Mouse (Mus musculus) liver, postnatal 0 days (tissue): Measurements from ENCODE around the gene Cnih4. TPM values are rescaled to one million over a fixed set of nuclear protein-coding genes. Genes with fewer than 3 reads are reported as not detected.

Source experiments
- ATAC-seq: fragments of 200-750 bp; cut with Nextera tagmentation; 2 replicates; pipeline ENCODE4 v1.8.0; 2017; ENCODE audit warnings: mild to moderate bottlenecking, moderate library complexity
- DNase-seq: peaks from one replicate; pipeline ENCODE4 v3.0.0-alpha.2; 2016
- H3K27ac ChIP-seq: fragments of 300-500 bp; sonication (generic); 2 replicates; pipeline ENCODE4 v1.5.1; 2014; ENCODE audit warnings: antibody characterized with exemption, moderate library complexity, mild to moderate bottlenecking, low read depth
- H3K27me3 ChIP-seq: fragments of 300-500 bp; sonication (generic); 2 replicates; pipeline ENCODE4 v1.6.1; 2014; ENCODE audit warnings: low read length, control low read depth, mixed read lengths; ENCODE audit not compliant: insufficient read depth
- H3K36me3 ChIP-seq: fragments of 300-500 bp; sonication (generic); replicated peaks from 2 replicates; pipeline ENCODE4 v1.6.1; 2014; ENCODE audit warnings: mild to moderate bottlenecking, control low read depth, low read length, moderate library complexity, mixed read lengths; ENCODE audit not compliant: insufficient read depth
- H3K4me1 ChIP-seq: fragments of 300-500 bp; sonication (generic); 2 replicates; pipeline ENCODE4 v1.6.1; 2014; ENCODE audit warnings: antibody characterized with exemption, mild to moderate bottlenecking, control low read depth; ENCODE audit not compliant: insufficient read depth
- H3K4me2 ChIP-seq: fragments of 300-500 bp; sonication (generic); 2 replicates; pipeline ENCODE4 v1.6.1; 2014; ENCODE audit warnings: low read depth, mild to moderate bottlenecking, low read length, moderate library complexity, mixed read lengths
- H3K4me3 ChIP-seq: fragments of 300-500 bp; sonication (generic); 2 replicates; pipeline ENCODE4 v1.5.1; 2014; ENCODE audit warnings: low read depth, low read length
- H3K9ac ChIP-seq: fragments of 300-500 bp; sonication (generic); replicated peaks from 2 replicates; pipeline ENCODE4 v1.6.1; 2014; ENCODE audit warnings: mild to moderate bottlenecking, moderate library complexity
- H3K9me3 ChIP-seq: fragments of 300-500 bp; sonication (generic); 2 replicates; pipeline ENCODE4 v1.6.1; 2016; ENCODE audit warnings: mild to moderate bottlenecking, control low read depth, low read length, mixed read lengths
- CTCF ChIP-seq: sonication (generic); IDR thresholded peaks from 2 replicates; pipeline ENCODE4 v1.5.1; 2016; ENCODE audit warnings: antibody characterized with exemption, low read depth
- EP300 ChIP-seq: IDR thresholded peaks from 2 replicates; pipeline ENCODE4 v1.6.1; 2016; ENCODE audit warnings: antibody characterized with exemption, low read depth, mild to moderate bottlenecking
- WGBS: fragments of 180-500 bp; shearing (Covaris S2); extraction: QIAGEN DNeasy Blood & Tissue Kit; methylation state at CpG from one replicate; pipeline ENCODE4 v1.1.7; 2014; ENCODE audit not compliant: insufficient replicate concordance; 5-methylcytosine and 5-hydroxymethylcytosine counted together
- polyA plus RNA-seq: library from polyadenylated mRNA; unstranded; fragments of >200 nt; fragmentation: Nextera tagmentation; extraction: Ambion mirVana; gene quantifications from 2 replicates; pipeline ENCODE4 v1.2.1, GENCODE M21; 2015

Gene Cnih4
- polyA plus RNA-seq, 1 experiment from 2014 or later: 40.0 TPM

DNA sequence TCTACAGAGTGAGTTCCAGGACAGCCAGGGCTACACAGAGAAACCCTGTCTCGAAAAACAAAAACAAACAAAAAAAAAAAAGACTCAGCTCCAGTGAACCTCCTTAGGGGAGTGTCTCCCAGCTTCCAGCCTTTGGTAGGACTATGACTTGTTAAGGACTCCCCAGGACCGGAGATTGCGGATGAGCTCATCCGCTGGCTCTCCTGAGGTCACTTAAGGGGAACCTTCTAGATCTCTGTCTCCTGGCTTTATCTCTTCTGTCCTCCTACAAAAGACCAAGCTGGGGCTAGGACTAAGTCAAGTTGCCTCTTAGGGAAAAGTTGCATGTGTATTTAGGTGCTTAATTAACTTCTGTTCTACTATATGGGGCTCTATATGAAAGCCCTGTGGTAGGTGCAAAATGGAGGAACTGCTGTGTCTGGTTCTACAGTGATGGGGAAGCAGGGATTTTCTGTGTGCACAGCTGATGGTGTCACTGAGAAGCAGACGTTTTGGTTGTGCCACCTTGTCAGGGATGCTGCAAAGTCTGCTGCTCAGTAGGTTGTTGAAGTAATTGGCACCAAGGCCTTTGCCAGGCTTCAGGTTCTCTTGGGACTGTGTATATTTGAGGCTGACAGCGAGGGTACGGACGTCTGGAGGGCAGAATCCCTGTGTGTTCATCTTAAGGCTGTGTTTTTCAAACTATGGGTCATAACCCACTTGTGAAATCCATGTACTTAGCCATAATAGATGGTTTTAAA lies 70.0 kb downstream of the Cnih4 start:
- 82% methylated on average over 8 of the region's 8 CpGs for WGBS
- peaks cover 4% of the 10 kb centered on the region; the same call in 1 of the 2 replicates for H3K36me3 ChIP-seq
- no peak overlapping the region for H3K4me3 ChIP-seq
- no peak overlapping the region for H3K4me2 ChIP-seq
- H3K27ac ChIP-seq: 0 out of 2 replicates have a peak overlapping the region, but pooled peaks have one; percentile 100
- no peaks in the 10 kb centered on the region for H3K9me3 ChIP-seq
- H3K9ac ChIP-seq: no peak overlapping the region
- TF ChIP-seq EP300 (no peak), CTCF (no peak)
- ATAC-seq (no peak), DNase-seq (peak; percentile 10)
- no peaks in the 10 kb centered on the region for H3K27me3 ChIP-seq
- H3K4me1 ChIP-seq: peaks cover 27% of the 10 kb centered on the region

DNA sequence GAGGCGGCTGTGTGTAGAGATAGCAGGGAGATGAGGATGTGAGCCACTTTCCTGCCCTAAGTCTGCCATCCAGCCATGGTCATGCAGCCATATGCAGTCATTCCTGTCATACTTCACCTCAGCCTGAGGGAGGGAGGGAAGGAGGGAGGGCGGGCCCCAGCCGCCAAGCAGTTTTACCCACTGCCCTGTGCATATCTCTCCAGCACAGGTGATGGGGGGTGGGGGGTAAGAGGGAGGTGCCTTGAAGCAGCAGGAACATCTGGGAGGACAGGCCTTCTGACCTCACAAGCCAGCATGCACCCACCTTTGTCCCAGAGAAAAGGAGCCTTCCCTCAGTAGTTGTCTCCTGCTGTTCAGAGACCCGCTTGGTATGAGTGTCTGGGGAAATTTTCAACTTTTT lies 71.8 kb downstream of the Cnih4 start:
- Histone ChIP-seq H3K27ac (peak overlapping the region; percentile 90), H3K9me3 (no peaks in the 10 kb centered on the region), H3K4me2 (peak overlapping the region; percentile 62), H3K36me3 (0 out of 2 replicates have a peak, but pooled peaks cover 3% of the 10 kb centered on the region), H3K27me3 (no peaks in the 10 kb centered on the region), H3K4me3 (peak overlapping the region; percentile 23; the same call in 1 of the 2 replicates), H3K4me1 (peaks cover 27% of the 10 kb centered on the region), H3K9ac (peak overlapping the region; percentile 66)
- DNase-seq: peak; percentile 85
- TF ChIP-seq EP300 (peak; percentile 95), CTCF (no peak)
- WGBS: 45% methylated on average over 4 of the region's 4 CpGs
- ATAC-seq: peak; percentile 84

Other genes with a start within 250 kb of the Cnih4 start
- gene Pycr2, start 240.4 kb upstream of the Cnih4 start, polyA plus RNA-seq: 33.3 and 43.4 TPM in 2 replicates
- 1.6 and 2.2 TPM in 2 replicates for gene Lefty1, start 209.7 kb upstream of the Cnih4 start, polyA plus RNA-seq
- 6.3 and 7.4 TPM in 2 replicates for gene Tmem63a, start 202.3 kb upstream of the Cnih4 start, polyA plus RNA-seq
- gene Ephx1, start 123.8 kb upstream of the Cnih4 start, polyA plus RNA-seq: 81.9 and 83.5 TPM in 2 replicates
- 0.45 and 0.53 TPM in 2 replicates for gene 9130409I23Rik, start 93.5 kb upstream of the Cnih4 start, polyA plus RNA-seq
- gene Nvl, start 489 bp upstream of the Cnih4 start, polyA plus RNA-seq: 5.9 and 7.8 TPM in 2 replicates
- gene Wdr26, start 67.3 kb downstream of the Cnih4 start, polyA plus RNA-seq: 39.4 and 40.1 TPM in 2 replicates
- gene Cnih3, start 207.9 kb downstream of the Cnih4 start, polyA plus RNA-seq: not detected in 2 replicates